Mouse (Mus musculus) C2C12 (cell line): ENCODE measurements at regions not wholly inside any gene's neighbourhood (a gene's known extent, or its start where the extent isn't known, plus 50 kb on each side); places are given as distances from the start of the nearest gene placed in this dataset.

Experiments used
- CTCF ChIP-seq: IDR thresholded peaks from one replicate; pipeline ENCODE4 v1.5.1; 2011; ENCODE audit not compliant: control insufficient read depth, insufficient read depth, insufficient read length
- MYOD1 ChIP-seq: IDR thresholded peaks from one replicate; pipeline ENCODE4 v1.6.1; 2011; ENCODE audit warnings: low read depth; ENCODE audit not compliant: control insufficient read depth, insufficient read length

DNA sequence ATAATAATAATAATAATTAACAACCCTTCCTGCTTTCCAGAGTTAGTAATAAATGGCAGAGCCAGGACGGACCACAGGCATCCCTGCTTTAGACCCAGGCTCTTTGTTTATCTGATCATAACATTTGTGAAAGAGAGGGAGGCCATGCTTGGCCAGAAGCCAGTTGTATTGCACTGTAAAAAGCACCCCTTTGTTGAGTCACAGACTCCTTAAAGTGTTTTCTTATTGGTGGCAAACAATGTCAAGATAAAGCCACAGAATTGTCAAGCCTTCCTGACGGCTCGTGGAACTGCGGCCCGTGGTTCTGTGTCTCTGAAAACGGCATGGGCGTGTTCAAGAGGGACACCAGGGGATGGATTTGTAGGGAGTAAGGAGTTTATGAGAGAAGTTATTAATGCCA is 72.7 kb upstream of the Man2a1 start:
- TF ChIP-seq MYOD1: no peak
- TF ChIP-seq CTCF: no peak
